Mouse (Mus musculus) kidney, adult 2 months (tissue): ENCODE measurements at regions not wholly inside any gene's neighbourhood (a gene's known extent, or its start where the extent isn't known, plus 50 kb on each side); places are given as distances from the start of the nearest gene placed in this dataset.

Experiments used
- CTCF ChIP-seq: fragments of 200-500 bp; conservative IDR thresholded peaks from 2 replicates; pipeline ENCODE4 v1.5.1; 2011; ENCODE audit warnings: low read depth, mild to moderate bottlenecking, control low read depth, low read length, moderate library complexity, mixed read lengths; ENCODE audit not compliant: insufficient read depth, insufficient read length
- POLR2A ChIP-seq: fragments of 200-500 bp; IDR thresholded peaks from one replicate; pipeline ENCODE4 v1.6.1; 2011; ENCODE audit warnings: low read depth, low read length, control low read depth

DNA sequence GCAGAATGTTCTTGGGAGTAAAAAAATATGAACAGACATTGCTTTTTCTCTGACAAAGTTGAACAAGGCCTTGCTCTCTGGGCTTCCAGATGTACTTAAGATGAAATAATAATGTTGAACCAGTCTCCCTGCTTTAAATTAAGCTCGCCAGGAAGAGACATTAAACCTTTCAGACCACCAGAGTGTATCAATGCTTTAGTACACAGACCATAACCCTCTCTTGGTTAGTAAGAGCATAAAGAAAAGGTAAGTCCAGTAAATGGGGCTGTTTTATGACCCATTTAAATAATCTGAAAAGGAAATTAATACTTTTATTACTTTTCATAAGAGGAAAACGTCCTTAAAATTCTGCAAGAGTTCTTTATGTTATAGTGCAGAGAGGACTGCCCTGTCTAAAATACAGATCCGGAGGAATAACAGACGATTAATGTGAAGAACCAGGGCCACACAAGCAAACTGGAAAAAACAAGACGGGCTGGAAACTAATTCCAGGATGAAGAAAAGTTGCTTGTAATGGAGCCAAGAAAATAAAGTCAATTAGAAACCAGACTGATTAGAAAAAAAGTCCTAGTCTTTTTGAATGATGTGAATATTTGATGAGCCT lies 74.4 kb downstream of the Mettl11b start:
- no peak for TF ChIP-seq CTCF
- TF ChIP-seq POLR2A, result no peak
